Comparison of ENCODE assay signal across 7 mouse cellular contexts in genomic region chr9:5308561-5308960, GRCm38 (mm10). TPM values are rescaled to one million over a fixed set of nuclear protein-coding genes. Genes with fewer than 3 reads are reported as not detected.
DNase-seq lines count a peak whose midpoint lies in the region; ATAC-seq and TF ChIP-seq lines count a peak whose summit lies in the region.

Gene Casp4, plus strand, starts transcription at chr9:5308828.

- H3K4me2 ChIP-seq in intestine, embryonic 16.5 days (ENCODE audit: low read depth, low read length) = peak within 1 kb of the TSS; percentile 41

- no peaks in the 10 kb centered on the region for H3K9me3 ChIP-seq in intestine, embryonic 16.5 days (ENCODE audit: control insufficient read depth, low read length)
- H3K9me3 ChIP-seq in midbrain, embryonic 10.5 days (replicated peaks) = no peaks in the 10 kb centered on the region

- peak within 1 kb of the TSS; percentile 40 for H3K4me3 ChIP-seq in bone marrow, adult 2 months (replicated peaks; ENCODE audit: control insufficient read depth, low read depth, low read length)
- peak within 1 kb of the TSS; percentile 35 for H3K4me3 ChIP-seq in intestine, embryonic 16.5 days (ENCODE audit: low read length)
- H3K4me3 ChIP-seq in midbrain, embryonic 10.5 days = no peak within 1 kb of the TSS

- no peaks in the 10 kb centered on the region; the same call in 1 of the 2 replicates for H3K4me1 ChIP-seq in bone marrow, adult 2 months (ENCODE audit: control insufficient read depth, insufficient read depth, low read length)
- 0 out of 2 replicates have a peak, but pooled peaks cover 2% of the 10 kb centered on the region for H3K4me1 ChIP-seq in intestine, embryonic 16.5 days (ENCODE audit: control insufficient read depth, insufficient read depth, low read length)
- H3K4me1 ChIP-seq in midbrain, embryonic 10.5 days = no peaks in the 10 kb centered on the region

- H3K9ac ChIP-seq in intestine, embryonic 16.5 days (ENCODE audit: low read depth, low read length) = no peak within 1 kb of the TSS

- H3K36me3 ChIP-seq in intestine, embryonic 16.5 days (ENCODE audit: control insufficient read depth, insufficient read depth, low read length) = no peaks in the 10 kb centered on the region
- H3K36me3 ChIP-seq in midbrain, embryonic 10.5 days = no peaks in the 10 kb centered on the region

- no peak within 1 kb of the TSS for H3K27ac ChIP-seq in bone marrow, adult 2 months (ENCODE audit: control insufficient read depth, insufficient read depth, low read depth, low read length, poor library complexity)
- 0 out of 2 replicates have a peak within 1 kb of the TSS, but pooled peaks have one; percentile 0 for H3K27ac ChIP-seq in intestine, embryonic 16.5 days (ENCODE audit: low read length)
- no peak within 1 kb of the TSS for H3K27ac ChIP-seq in midbrain, embryonic 10.5 days (replicated peaks)

- H3K27me3 ChIP-seq in intestine, embryonic 16.5 days (replicated peaks; ENCODE audit: control insufficient read depth, insufficient read depth, low read length) = no peaks in the 10 kb centered on the region
- no peaks in the 10 kb centered on the region for H3K27me3 ChIP-seq in midbrain, embryonic 10.5 days (ENCODE audit: low read depth, poor library complexity, severe bottlenecking)

- WGBS in bone marrow, adult 2 months = under 1% methylated on average over 5 of the region's 5 CpGs
- 41% methylated on average over 5 of the region's 5 CpGs for WGBS in intestine, embryonic 16.5 days
- 83% methylated on average over 5 of the region's 5 CpGs for WGBS in midbrain, embryonic 10.5 days

- no peak for TF ChIP-seq CTCF in bone marrow, adult 2 months (IDR thresholded peaks at IDR 0.05; ENCODE audit: control insufficient read depth, insufficient read depth, low read length)

- DNase-seq in lung, postnatal 25 days (ENCODE audit: low spot score) = peak; percentile 68
- DNase-seq in midbrain, embryonic 10.5 days (ENCODE audit: low spot score) = no peak
- no peak for DNase-seq in spleen, postnatal 10 days (ENCODE audit: low spot score in 2 of 2)
- DNase-seq in thymus, postnatal 4 days = no peak

- no peak for TF ChIP-seq POLR2A in bone marrow, adult 2 months (IDR thresholded peaks at IDR 0.05; ENCODE audit: borderline replicate concordance, control insufficient read depth, low read depth, low read length)

- peak; percentile 83 for ATAC-seq in CD4-positive, CD25-positive, alpha-beta regulatory T cell, adult 4 months
- peak; percentile 92 for ATAC-seq in intestine, embryonic 16.5 days

RNA-seq across cellular contexts. Expression of gene Casp4, which starts in this region (rescaled TPM):
- 100 to 1,000 TPM; 134 to 136 TPM for polyA plus RNA-seq in CD4-positive, CD25-positive, alpha-beta regulatory T cell, adult 4 months (2017; shearing (Covaris generic))
- 5.7 and 9.0 TPM in 2 replicates for polyA plus RNA-seq in bone marrow, adult 2 months (2011; ENCODE audit: insufficient read depth, insufficient read length, low replicate concordance, missing spikeins)
- 3.7 and 5.4 TPM in 2 replicates for polyA plus RNA-seq in intestine, embryonic 16.5 days (2015; fragmentation: Nextera tagmentation; extraction: Ambion mirVana)
- 0.12 TPM in 1 of 2 replicates, not detected in the other for polyA plus RNA-seq in midbrain, embryonic 10.5 days (2016; fragmentation: Nextera tagmentation; extraction: Ambion mirVana)

Comparison
In these comparisons a context has a peak if more than half of its experiments do, and no peak if none do; other contexts are left out.
1. RNA of gene Casp4 (polyA plus RNA-seq): 134 to 136 TPM in CD4-positive, CD25-positive, alpha-beta regulatory T cell, adult 4 months; 5.7 to 9.0 TPM in bone marrow, adult 2 months, 3.7 to 5.4 TPM in intestine, embryonic 16.5 days and 0.12 TPM in midbrain, embryonic 10.5 days; every median in the first group is over 10 times any median in the second.